21 mouse cellular contexts compared by ENCODE assay signal in the genomic region with DNA sequence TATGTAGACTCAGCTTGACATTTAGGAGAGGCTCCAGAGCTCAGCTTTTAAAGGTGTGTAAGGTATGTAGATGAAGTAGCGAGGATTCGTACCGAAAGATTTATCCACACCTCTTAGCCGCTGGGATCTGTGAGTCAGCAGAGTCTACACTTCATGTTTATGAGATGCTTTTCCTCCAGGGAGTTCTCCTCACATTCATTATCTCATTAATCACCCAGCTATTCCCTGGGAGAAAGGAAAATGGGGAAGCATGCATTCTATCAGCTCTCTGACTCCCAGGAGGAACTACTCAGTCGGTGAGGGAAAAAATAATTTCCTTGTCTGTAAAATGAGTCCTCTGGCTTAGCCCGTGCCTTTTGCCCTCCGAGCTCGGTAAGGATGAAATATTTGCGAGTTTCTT.
DNase-seq lines count a peak whose midpoint lies in the region; ATAC-seq and TF ChIP-seq lines count a peak whose summit lies in the region.
"Had no signal": no experiment of that assay in that cellular context is flagged by ENCODE, and none has a peak within 500 bp of the region (broad histone marks: within the 10 kb centered on the region; RNA-seq: fewer than 3 reads in every experiment).

No protein-coding gene starts in this region.

- no peaks in the 10 kb centered on the region for H3K4me1 ChIP-seq in hindbrain, embryonic 11.5 days (replicated peaks; ENCODE audit: control insufficient read depth, insufficient read depth, low read length)
- no peaks in the 10 kb centered on the region for H3K4me1 ChIP-seq in hindbrain, embryonic 10.5 days (replicated peaks)
- H3K4me1 ChIP-seq in neural tube, embryonic 12.5 days = no peaks in the 10 kb centered on the region
- H3K4me1 ChIP-seq in hindbrain, postnatal 0 days (ENCODE audit: insufficient read depth, low read length) = no peaks in the 10 kb centered on the region
- H3K4me1 ChIP-seq: heart, embryonic 13.5 days had no signal

- no peak overlapping the region for H3K9ac ChIP-seq in hindbrain, embryonic 11.5 days (ENCODE audit: low read depth, low read length)
- H3K9ac ChIP-seq in neural tube, embryonic 12.5 days = no peak overlapping the region
- H3K9ac ChIP-seq in hindbrain, postnatal 0 days (replicated peaks; ENCODE audit: low read length) = no peak overlapping the region
- H3K9ac ChIP-seq: heart, embryonic 13.5 days had no signal

- no peaks in the 10 kb centered on the region for H3K9me3 ChIP-seq in hindbrain, embryonic 11.5 days (ENCODE audit: control insufficient read depth, low read length)
- no peaks in the 10 kb centered on the region for H3K9me3 ChIP-seq in hindbrain, embryonic 10.5 days
- H3K9me3 ChIP-seq in neural tube, embryonic 12.5 days = no peaks in the 10 kb centered on the region
- no peaks in the 10 kb centered on the region for H3K9me3 ChIP-seq in hindbrain, postnatal 0 days (ENCODE audit: low read length)
- H3K9me3 ChIP-seq: heart, embryonic 13.5 days had no signal

- H3K27ac ChIP-seq in hindbrain, embryonic 11.5 days (ENCODE audit: low read depth, low read length) = no peak overlapping the region
- H3K27ac ChIP-seq in hindbrain, embryonic 10.5 days = no peak overlapping the region
- no peak overlapping the region for H3K27ac ChIP-seq in neural tube, embryonic 12.5 days
- H3K27ac ChIP-seq in hindbrain, postnatal 0 days = no peak overlapping the region
- H3K27ac ChIP-seq: heart, embryonic 13.5 days had no signal

- 75% methylated on average over 9 of the region's 9 CpGs for WGBS in hindbrain, embryonic 11.5 days
- WGBS in hindbrain, embryonic 10.5 days = 91% methylated on average over 9 of the region's 9 CpGs
- WGBS in neural tube, embryonic 12.5 days = 77% methylated on average over 9 of the region's 9 CpGs
- 65% methylated on average over 9 of the region's 9 CpGs for WGBS in hindbrain, postnatal 0 days

- H3K36me3 ChIP-seq in hindbrain, embryonic 11.5 days (ENCODE audit: control insufficient read depth, insufficient read depth, low read length) = no peaks in the 10 kb centered on the region
- no peaks in the 10 kb centered on the region for H3K36me3 ChIP-seq in hindbrain, embryonic 10.5 days
- no peaks in the 10 kb centered on the region for H3K36me3 ChIP-seq in neural tube, embryonic 12.5 days
- H3K36me3 ChIP-seq in hindbrain, postnatal 0 days (ENCODE audit: insufficient read depth, low read length) = no peaks in the 10 kb centered on the region
- H3K36me3 ChIP-seq: heart, embryonic 13.5 days had no signal

- no peak for DNase-seq in hindbrain, embryonic 11.5 days (ENCODE audit: low spot score)
- DNase-seq in hindbrain, embryonic 10.5 days (ENCODE audit: low spot score) = no peak
- no peak for DNase-seq in neural tube, embryonic 10.5 days (ENCODE audit: extremely low spot score, low spot score)
- peak; percentile 48 for DNase-seq in hindbrain, postnatal 0 days (ENCODE audit: low spot score)
- DNase-seq in frontal cortex, postnatal 14 days (ENCODE audit: low spot score in 2 of 2) = no peak
- no peak for DNase-seq in adrenal gland, adult 2 months
- DNase-seq: adrenal gland, postnatal 25 days; cerebellum, adult 18-20 months; cerebellum, postnatal 25 days; gastrocnemius, postnatal 10 days; kidney, postnatal 10 days; layer of hippocampus, postnatal 36 days; lung, adult 18-20 months; lung, postnatal 14 days; right cerebral cortex, postnatal 4 days had no signal

- H3K4me3 ChIP-seq in hindbrain, embryonic 11.5 days (ENCODE audit: low read depth, low read length) = no peak overlapping the region
- H3K4me3 ChIP-seq in hindbrain, embryonic 10.5 days = no peak overlapping the region
- no peak overlapping the region for H3K4me3 ChIP-seq in neural tube, embryonic 12.5 days
- no peak overlapping the region for H3K4me3 ChIP-seq in hindbrain, postnatal 0 days (ENCODE audit: low read length)
- H3K4me3 ChIP-seq: heart, embryonic 13.5 days; megakaryocyte, embryonic 14.5 days; myocyte had no signal

- no peaks in the 10 kb centered on the region for H3K27me3 ChIP-seq in hindbrain, embryonic 11.5 days (ENCODE audit: control insufficient read depth, insufficient read depth, low read length)
- no peaks in the 10 kb centered on the region for H3K27me3 ChIP-seq in hindbrain, embryonic 10.5 days (ENCODE audit: insufficient read depth, poor library complexity, severe bottlenecking)
- H3K27me3 ChIP-seq in neural tube, embryonic 12.5 days (replicated peaks) = no peaks in the 10 kb centered on the region
- H3K27me3 ChIP-seq in hindbrain, postnatal 0 days (ENCODE audit: insufficient read depth, low read length) = no peaks in the 10 kb centered on the region
- H3K27me3 ChIP-seq: heart, embryonic 13.5 days; megakaryocyte, embryonic 14.5 days had no signal

- ATAC-seq in hindbrain, embryonic 11.5 days (ENCODE audit: low FRiP score) = 0 out of 2 replicates have a peak, but pooled peaks have one; percentile 33
- peak; percentile 37; the same call in 1 of the 2 replicates for ATAC-seq in neural tube, embryonic 12.5 days (ENCODE audit: low FRiP score, low read depth)
- no peak for ATAC-seq in hindbrain, postnatal 0 days
- ATAC-seq: CD4-positive, CD25-positive, alpha-beta regulatory T cell, adult 4 months had no signal

- H3K4me2 ChIP-seq in hindbrain, embryonic 11.5 days (replicated peaks; ENCODE audit: low read depth, low read length) = no peak overlapping the region
- 0 out of 2 replicates have a peak overlapping the region, but pooled peaks have one; percentile 4 for H3K4me2 ChIP-seq in neural tube, embryonic 12.5 days (replicated peaks)
- H3K4me2 ChIP-seq in hindbrain, postnatal 0 days (ENCODE audit: low read depth, low read length) = no peak overlapping the region
- H3K4me2 ChIP-seq: heart, embryonic 13.5 days; liver, embryonic 11.5 days had no signal

- no peak for TF ChIP-seq CTCF in hindbrain, postnatal 0 days (IDR thresholded peaks at IDR 0.05; ENCODE audit: low read depth)
